Mouse (Mus musculus): Measurements from ENCODE around the gene Spata17. TPM values are rescaled to one million over a fixed set of nuclear protein-coding genes. Genes with fewer than 3 reads are reported as not detected.
"Not testable (repeated sequence)": the region's sequence is repeated elsewhere in the genome, so short reads cannot be mapped to it uniquely, and the experiment has no call there.

Gene Spata17
- polyA plus RNA-seq, 1 experiment from 2014 or later = 0.86 TPM

GRCm38 (mm10) chr1:187153681-187154080 lies 61.6 kb downstream of the Spata17 start:
- Histone ChIP-seq H3K9me3 (replicated peaks; ENCODE audit: low read length) (no peaks in the 10 kb centered on the region), H3K27me3 (ENCODE audit: insufficient read depth, low read length) (no peaks in the 10 kb centered on the region), H3K27ac (no peak overlapping the region), H3K4me3 (replicated peaks; ENCODE audit: low read depth, low read length) (no peak overlapping the region), H3K4me1 (replicated peaks; ENCODE audit: insufficient read depth, low read length) (no peaks in the 10 kb centered on the region), H3K9ac (ENCODE audit: low read depth, low read length) (no peak overlapping the region), H3K36me3 (ENCODE audit: insufficient read depth, low read length) (no peaks in the 10 kb centered on the region), H3K4me2 (ENCODE audit: low read length) (no peak overlapping the region)
- no peak for DNase-seq (ENCODE audit: low spot score)
- no peak for ATAC-seq (replicated peaks; ENCODE audit: low FRiP score, low read depth)
- WGBS = 77% methylated on average over 5 of the region's 5 CpGs
- TF ChIP-seq CTCF (IDR thresholded peaks at IDR 0.05; ENCODE audit: low read depth) = no peak

- DNase-seq (ENCODE audit: low spot score) = no peak
- H3K4me1 ChIP-seq (replicated peaks; ENCODE audit: insufficient read depth, low read length) = no peaks in the 10 kb centered on the region
- no peaks in the 10 kb centered on the region for H3K36me3 ChIP-seq (ENCODE audit: insufficient read depth, low read length)
- TF ChIP-seq CTCF (IDR thresholded peaks at IDR 0.05; ENCODE audit: low read depth) = no peak
- no peaks in the 10 kb centered on the region for H3K27me3 ChIP-seq (ENCODE audit: insufficient read depth, low read length)
- no peak overlapping the region for H3K27ac ChIP-seq
- H3K4me3 ChIP-seq (replicated peaks; ENCODE audit: low read depth, low read length) = no peak overlapping the region
- no peak overlapping the region for H3K4me2 ChIP-seq (ENCODE audit: low read length)
- no peak for ATAC-seq (replicated peaks; ENCODE audit: low FRiP score, low read depth)
- no peaks in the 10 kb centered on the region for H3K9me3 ChIP-seq (replicated peaks; ENCODE audit: low read length)
- H3K9ac ChIP-seq (ENCODE audit: low read depth, low read length) = no peak overlapping the region
- WGBS = 95% methylated on average over 2 of the region's 2 CpGs
Observed at GRCm38 (mm10) chr1:187152571-187152970, 62.7 kb downstream of the Spata17 start.

GRCm38 (mm10) chr1:187142984-187143383 lies 72.3 kb downstream of the Spata17 start:
- no peak overlapping the region for H3K4me3 ChIP-seq (replicated peaks; ENCODE audit: low read depth, low read length)
- no peaks in the 10 kb centered on the region for H3K9me3 ChIP-seq (replicated peaks; ENCODE audit: low read length)
- no peak for TF ChIP-seq CTCF (IDR thresholded peaks at IDR 0.05; ENCODE audit: low read depth)
- H3K9ac ChIP-seq (ENCODE audit: low read depth, low read length) = no peak overlapping the region
- H3K4me2 ChIP-seq (ENCODE audit: low read length) = no peak overlapping the region
- no peaks in the 10 kb centered on the region for H3K27me3 ChIP-seq (ENCODE audit: insufficient read depth, low read length)
- no peak overlapping the region for H3K27ac ChIP-seq
- DNase-seq (ENCODE audit: low spot score) (no peak), ATAC-seq (replicated peaks; ENCODE audit: low FRiP score, low read depth) (no peak)
- H3K36me3 ChIP-seq (ENCODE audit: insufficient read depth, low read length) = no peaks in the 10 kb centered on the region
- H3K4me1 ChIP-seq (replicated peaks; ENCODE audit: insufficient read depth, low read length) = no peaks in the 10 kb centered on the region
- WGBS = 77% methylated on average over 8 of the region's 8 CpGs

- WGBS = 33% methylated on average over 6 of the region's 6 CpGs
- no peaks in the 10 kb centered on the region for H3K9me3 ChIP-seq (replicated peaks; ENCODE audit: low read length)
- TF ChIP-seq CTCF (IDR thresholded peaks at IDR 0.05; ENCODE audit: low read depth) = peak; percentile 80
- H3K27ac ChIP-seq = no peak overlapping the region
- peak; percentile 86 for DNase-seq (ENCODE audit: low spot score)
- no peak overlapping the region for H3K4me2 ChIP-seq (ENCODE audit: low read length)
- no peak overlapping the region for H3K9ac ChIP-seq (ENCODE audit: low read depth, low read length)
- no peak for ATAC-seq (replicated peaks; ENCODE audit: low FRiP score, low read depth)
- H3K36me3 ChIP-seq (ENCODE audit: insufficient read depth, low read length) = no peaks in the 10 kb centered on the region
- H3K4me1 ChIP-seq (replicated peaks; ENCODE audit: insufficient read depth, low read length) = no peaks in the 10 kb centered on the region
- no peak overlapping the region for H3K4me3 ChIP-seq (replicated peaks; ENCODE audit: low read depth, low read length)
- no peaks in the 10 kb centered on the region for H3K27me3 ChIP-seq (ENCODE audit: insufficient read depth, low read length)
Observed at GRCm38 (mm10) chr1:187137426-187137825, 77.8 kb downstream of the Spata17 start.

GRCm38 (mm10) chr1:187135887-187136286 lies 79.4 kb downstream of the Spata17 start:
- H3K4me1 ChIP-seq (replicated peaks; ENCODE audit: insufficient read depth, low read length) = no peaks in the 10 kb centered on the region
- no peaks in the 10 kb centered on the region for H3K36me3 ChIP-seq (ENCODE audit: insufficient read depth, low read length)
- no peak overlapping the region for H3K4me2 ChIP-seq (ENCODE audit: low read length)
- WGBS = 88% methylated on average over 6 of the region's 6 CpGs
- H3K4me3 ChIP-seq (replicated peaks; ENCODE audit: low read depth, low read length) = no peak overlapping the region
- no peak overlapping the region for H3K9ac ChIP-seq (ENCODE audit: low read depth, low read length)
- ATAC-seq (replicated peaks; ENCODE audit: low FRiP score, low read depth) (no peak), DNase-seq (ENCODE audit: low spot score) (no peak)
- no peak for TF ChIP-seq CTCF (IDR thresholded peaks at IDR 0.05; ENCODE audit: low read depth)
- no peak overlapping the region for H3K27ac ChIP-seq
- no peaks in the 10 kb centered on the region for H3K27me3 ChIP-seq (ENCODE audit: insufficient read depth, low read length)
- H3K9me3 ChIP-seq (replicated peaks; ENCODE audit: low read length) = no peaks in the 10 kb centered on the region

GRCm38 (mm10) chr1:187133841-187134240 lies 81.4 kb downstream of the Spata17 start:
- TF ChIP-seq CTCF (IDR thresholded peaks at IDR 0.05; ENCODE audit: low read depth) = no peak
- ATAC-seq (replicated peaks; ENCODE audit: low FRiP score, low read depth) (no peak), DNase-seq (ENCODE audit: low spot score) (no peak)
- H3K4me1 ChIP-seq (replicated peaks; ENCODE audit: insufficient read depth, low read length) = no peaks in the 10 kb centered on the region
- H3K9me3 ChIP-seq (replicated peaks; ENCODE audit: low read length) = no peaks in the 10 kb centered on the region
- no peaks in the 10 kb centered on the region for H3K27me3 ChIP-seq (ENCODE audit: insufficient read depth, low read length)
- no peak overlapping the region for H3K9ac ChIP-seq (ENCODE audit: low read depth, low read length)
- no peak overlapping the region for H3K4me2 ChIP-seq (ENCODE audit: low read length)
- H3K4me3 ChIP-seq (replicated peaks; ENCODE audit: low read depth, low read length) = no peak overlapping the region
- 83% methylated on average over 6 of the region's 6 CpGs for WGBS
- no peaks in the 10 kb centered on the region for H3K36me3 ChIP-seq (ENCODE audit: insufficient read depth, low read length)
- H3K27ac ChIP-seq = no peak overlapping the region

- WGBS = 92% methylated on average over 4 of the region's 4 CpGs
- Histone ChIP-seq H3K4me2 (ENCODE audit: low read length) (no peak overlapping the region), H3K9me3 (replicated peaks; ENCODE audit: low read length) (no peaks in the 10 kb centered on the region), H3K4me1 (replicated peaks; ENCODE audit: insufficient read depth, low read length) (no peaks in the 10 kb centered on the region), H3K27ac (no peak overlapping the region), H3K36me3 (ENCODE audit: insufficient read depth, low read length) (no peaks in the 10 kb centered on the region), H3K4me3 (replicated peaks; ENCODE audit: low read depth, low read length) (no peak overlapping the region), H3K9ac (ENCODE audit: low read depth, low read length) (no peak overlapping the region), H3K27me3 (ENCODE audit: insufficient read depth, low read length) (no peaks in the 10 kb centered on the region)
- ATAC-seq (replicated peaks; ENCODE audit: low FRiP score, low read depth) (no peak), DNase-seq (ENCODE audit: low spot score) (no peak)
- TF ChIP-seq CTCF (IDR thresholded peaks at IDR 0.05; ENCODE audit: low read depth) = no peak
Observed at GRCm38 (mm10) chr1:187132348-187132747, 82.9 kb downstream of the Spata17 start.

GRCm38 (mm10) chr1:187127548-187127947 lies 87.7 kb downstream of the Spata17 start:
- H3K27ac ChIP-seq; H3K36me3 ChIP-seq (ENCODE audit: insufficient read depth, low read length): not testable (repeated sequence)

More at GRCm38 (mm10) chr1:187127548-187127947, 87.7 kb downstream of the Spata17 start:
- not testable (repeated sequence) for H3K4me1 ChIP-seq (replicated peaks; ENCODE audit: insufficient read depth, low read length); H3K4me2 ChIP-seq (ENCODE audit: low read length); DNase-seq (ENCODE audit: low spot score); ATAC-seq (replicated peaks; ENCODE audit: low FRiP score, low read depth); H3K9me3 ChIP-seq (replicated peaks; ENCODE audit: low read length); H3K27me3 ChIP-seq (ENCODE audit: insufficient read depth, low read length); H3K4me3 ChIP-seq (replicated peaks; ENCODE audit: low read depth, low read length); H3K9ac ChIP-seq (ENCODE audit: low read depth, low read length)
- 92% methylated on average over 2 of the region's 2 CpGs for WGBS

Measured in kidney, postnatal 0 days (tissue).